Mouse (Mus musculus) left cerebral cortex, adult 11 months (tissue): ENCODE data around the gene Nup214.

Source experiments
- DNase-seq: peaks from one replicate; pipeline ENCODE4 v3.0.0; 2022; ENCODE audit warnings: low spot score

Gene Nup214

DNA sequence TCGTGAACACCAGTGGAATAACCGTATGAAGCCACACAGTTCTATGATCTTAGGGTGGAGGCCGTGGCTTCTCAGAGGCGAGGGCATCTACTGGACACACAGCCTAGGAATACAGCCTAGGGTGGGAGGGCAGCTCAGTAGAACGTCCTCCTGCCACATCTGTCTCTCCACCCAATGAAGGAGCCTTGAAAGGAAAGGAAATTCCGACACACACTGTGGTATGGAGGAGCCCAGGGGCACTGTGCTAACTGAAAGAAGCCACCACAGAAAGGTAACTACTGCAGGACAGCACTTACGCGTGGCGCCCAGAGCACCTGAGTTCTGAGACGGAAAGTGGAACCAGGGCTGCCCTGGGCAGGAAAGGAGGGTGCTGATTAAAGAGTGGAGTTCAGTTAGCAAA, 96.5 kb downstream of the Nup214 start:
- DNase-seq: no peak

DNA sequence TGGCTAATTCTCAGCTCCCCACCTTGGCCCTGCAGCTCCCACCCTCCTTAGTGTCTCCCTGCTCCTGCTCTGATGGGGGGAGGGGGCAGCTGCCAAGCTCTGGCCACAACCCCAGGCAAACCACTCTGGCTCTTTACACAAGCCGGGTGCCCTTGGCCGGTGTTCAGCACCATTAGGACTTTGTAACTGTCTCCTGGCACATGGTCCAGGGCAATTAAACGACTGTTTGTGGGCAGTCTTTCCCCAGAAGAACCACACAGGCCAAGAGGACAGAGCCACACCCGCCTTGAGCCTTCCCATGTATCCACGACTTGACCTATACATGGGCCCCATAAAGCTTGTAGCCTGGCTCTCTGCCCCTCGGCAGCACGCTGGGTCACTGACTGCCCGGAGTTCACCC, 100.2 kb downstream of the Nup214 start:
- no peak for DNase-seq

DNA sequence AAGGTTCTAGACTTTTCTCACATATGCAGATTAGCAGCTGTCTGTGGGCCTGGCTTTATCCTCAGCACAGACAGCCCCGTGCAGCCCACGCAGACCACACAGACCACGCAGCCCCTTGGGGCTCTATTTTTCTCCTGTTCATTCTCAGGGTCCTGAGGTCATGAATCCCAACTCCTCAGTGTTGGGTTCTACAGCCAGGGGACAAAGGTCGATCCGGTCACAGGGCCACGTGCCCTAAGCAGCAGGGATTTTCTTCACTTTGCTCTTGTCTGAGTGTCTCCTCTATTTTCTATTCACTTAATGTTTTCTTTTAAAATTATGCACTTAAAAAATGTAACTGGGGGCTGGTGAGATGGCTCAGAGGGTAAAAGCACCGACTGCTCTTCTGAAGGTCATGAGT, 101.1 kb downstream of the Nup214 start:
- DNase-seq: no peak

DNA sequence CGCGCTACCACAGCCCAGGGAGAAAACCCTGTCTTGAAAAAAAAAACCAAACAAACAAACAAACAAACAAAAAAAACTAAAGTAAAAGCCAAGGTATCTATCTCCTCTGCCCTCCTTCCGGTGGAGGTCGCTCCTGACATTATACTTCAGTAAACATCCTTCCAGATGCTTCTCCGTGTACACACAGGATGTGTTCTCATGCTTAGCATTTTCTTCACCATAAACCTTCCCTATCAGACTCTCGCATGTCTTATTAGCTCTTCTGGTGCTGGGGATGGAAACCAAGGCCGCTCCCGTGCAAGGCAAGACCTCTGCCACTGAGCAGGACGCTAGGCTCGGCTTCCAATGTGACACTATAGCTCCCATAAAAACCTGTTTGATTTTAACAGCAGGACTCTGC, 103.5 kb downstream of the Nup214 start:
- no peak for DNase-seq

DNA sequence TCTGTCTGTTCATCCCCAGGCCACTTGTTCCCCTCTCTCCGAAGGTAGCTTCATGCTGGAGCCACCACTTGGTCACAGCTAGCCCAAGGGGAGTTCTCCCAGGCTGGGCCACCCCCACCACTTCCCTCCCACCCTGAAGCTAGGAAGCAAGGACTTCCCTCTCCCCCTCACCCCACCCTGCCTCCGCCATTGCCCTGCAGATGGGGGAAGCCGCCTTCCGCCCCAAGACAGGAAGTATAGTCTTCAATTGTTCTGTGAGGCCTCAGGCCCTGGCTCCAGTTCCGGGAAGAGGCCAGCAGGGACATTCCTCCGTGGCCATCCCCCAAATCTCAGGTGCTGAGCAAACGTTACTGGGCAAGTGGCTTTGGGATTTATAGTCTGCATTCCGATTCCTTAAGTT, 104.3 kb downstream of the Nup214 start:
- DNase-seq: no peak

DNA sequence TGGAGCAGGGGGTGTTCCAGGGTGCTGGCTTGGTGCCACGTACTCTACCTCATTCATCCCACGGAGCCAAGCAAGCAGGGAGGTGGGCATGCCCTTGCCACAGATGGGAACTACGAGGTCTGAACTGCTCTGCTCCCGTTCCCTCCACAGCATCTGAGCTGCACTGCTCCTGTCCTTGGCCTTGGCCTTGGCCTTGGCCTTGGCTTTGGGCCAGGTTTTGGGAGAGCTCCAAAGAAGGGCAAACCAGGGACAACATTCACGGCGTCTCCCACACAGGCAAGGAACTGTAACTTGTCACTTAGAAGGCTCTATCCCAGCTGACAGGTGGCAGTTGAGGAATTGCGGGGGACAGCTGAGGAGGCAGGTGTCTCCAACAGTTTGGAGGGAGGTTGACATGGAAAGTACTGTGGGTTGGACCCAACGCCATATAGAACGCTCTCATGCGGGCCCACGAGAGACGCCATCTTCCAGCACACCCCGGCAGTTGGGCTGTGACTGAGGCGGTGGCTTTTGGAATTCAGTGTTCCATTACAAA, 105.0 kb downstream of the Nup214 start:
- DNase-seq: no peak

DNA sequence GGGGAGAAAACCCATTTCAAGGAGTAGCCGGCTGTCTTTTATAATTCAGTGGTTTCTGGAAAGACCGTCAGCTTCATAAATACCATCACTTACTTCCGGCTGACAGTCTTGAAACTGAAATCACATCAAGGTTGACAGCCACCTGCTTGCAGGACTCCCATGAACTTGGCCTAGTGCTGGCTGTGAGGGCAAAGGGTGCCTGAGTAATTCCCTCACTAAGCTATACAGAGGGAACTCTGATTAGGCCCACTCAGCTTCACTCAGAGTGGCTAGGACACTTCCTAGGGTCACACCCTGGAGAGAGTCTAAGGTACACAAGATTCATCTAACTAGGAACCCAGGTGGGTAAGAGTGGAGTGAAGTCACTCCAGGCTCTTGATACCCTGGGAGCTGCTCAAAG, 106.4 kb downstream of the Nup214 start:
- DNase-seq: no peak

DNA sequence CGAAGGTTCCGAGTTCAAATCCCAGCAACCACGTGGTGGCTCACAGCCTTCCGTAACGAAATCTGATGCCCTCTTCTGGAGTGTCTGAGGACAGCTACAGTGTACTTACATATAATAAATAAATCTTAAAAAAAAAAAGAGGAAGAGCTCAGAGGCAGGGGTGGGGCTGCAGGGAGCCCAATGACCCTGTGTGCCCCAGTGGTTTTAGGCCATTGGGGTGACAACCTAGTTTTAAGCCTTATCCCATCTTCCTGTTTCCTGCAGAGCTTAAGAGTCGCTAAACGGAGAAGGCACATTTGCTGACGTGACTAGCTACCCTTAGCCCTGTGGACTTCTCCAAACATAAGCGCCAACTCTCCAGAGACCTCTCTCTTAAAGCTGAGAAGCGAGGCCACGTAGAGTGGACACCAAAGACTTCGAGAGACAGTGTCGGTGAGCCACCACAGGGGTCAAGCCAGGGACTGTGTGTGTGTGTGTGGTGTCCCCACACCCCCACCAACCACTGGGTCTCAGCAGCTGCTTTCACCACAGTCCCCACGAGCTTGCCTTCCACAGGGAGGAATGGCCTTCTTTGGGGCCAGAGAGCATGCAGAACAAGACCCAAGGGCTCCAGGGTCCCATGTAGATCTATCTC, 107.2 kb downstream of the Nup214 start:
- no peak for DNase-seq

- DNase-seq: no peak
These were observed 108.0 kb downstream of the Nup214 start for GRCm38 (mm10) chr2:32082229-32082628.

- no peak for DNase-seq
These were observed 109.1 kb downstream of the Nup214 start for GRCm38 (mm10) chr2:32083159-32084011.

- no peak for DNase-seq
These were observed 110.1 kb downstream of the Nup214 start, which contains the start of gene Fam78a for GRCm38 (mm10) chr2:32084111-32084871. Fam78a (minus strand) TSS chr2:32084857.

DNA sequence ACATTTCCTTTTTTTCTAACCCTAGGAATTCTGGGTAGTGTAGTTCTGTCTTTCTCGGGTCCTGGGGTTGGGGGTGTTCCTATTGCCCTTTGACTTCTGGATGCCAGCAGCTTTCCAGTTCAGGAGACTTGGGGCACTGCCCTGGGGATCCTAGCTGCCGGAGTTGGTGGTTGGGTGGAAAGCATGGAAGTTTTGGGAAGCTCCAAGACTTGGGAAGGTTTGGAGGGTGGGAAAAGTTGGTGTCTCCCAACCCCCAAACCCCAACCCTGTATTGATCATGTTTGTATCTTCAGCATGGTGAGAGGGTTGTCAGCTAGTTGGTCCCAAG, 110.6 kb downstream of the Nup214 start:
- DNase-seq: no peak

DNA sequence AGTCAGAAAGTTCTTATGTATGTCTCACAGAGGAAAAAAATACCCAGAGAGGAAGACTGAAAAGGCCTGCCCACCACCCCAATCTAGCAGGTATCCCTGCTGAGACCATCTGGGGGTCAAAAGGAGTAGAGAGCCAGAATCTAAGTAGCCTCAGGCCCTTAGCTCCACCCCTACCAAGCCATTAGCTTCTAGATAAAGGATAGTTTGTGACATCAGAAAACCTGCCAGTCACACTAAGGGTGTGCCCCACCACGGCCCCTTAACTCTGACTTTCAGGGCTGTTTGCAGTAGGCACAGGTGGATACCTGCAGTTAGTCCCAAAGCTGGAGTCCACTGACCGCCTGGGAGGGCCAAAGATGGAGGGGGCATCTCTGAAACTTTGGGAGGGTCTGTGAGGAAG, 111.0 kb downstream of the Nup214 start:
- DNase-seq: no peak

GRCm38 (mm10) chr2:32087606-32088005, 113.4 kb downstream of the Nup214 start:
- DNase-seq: no peak

DNA sequence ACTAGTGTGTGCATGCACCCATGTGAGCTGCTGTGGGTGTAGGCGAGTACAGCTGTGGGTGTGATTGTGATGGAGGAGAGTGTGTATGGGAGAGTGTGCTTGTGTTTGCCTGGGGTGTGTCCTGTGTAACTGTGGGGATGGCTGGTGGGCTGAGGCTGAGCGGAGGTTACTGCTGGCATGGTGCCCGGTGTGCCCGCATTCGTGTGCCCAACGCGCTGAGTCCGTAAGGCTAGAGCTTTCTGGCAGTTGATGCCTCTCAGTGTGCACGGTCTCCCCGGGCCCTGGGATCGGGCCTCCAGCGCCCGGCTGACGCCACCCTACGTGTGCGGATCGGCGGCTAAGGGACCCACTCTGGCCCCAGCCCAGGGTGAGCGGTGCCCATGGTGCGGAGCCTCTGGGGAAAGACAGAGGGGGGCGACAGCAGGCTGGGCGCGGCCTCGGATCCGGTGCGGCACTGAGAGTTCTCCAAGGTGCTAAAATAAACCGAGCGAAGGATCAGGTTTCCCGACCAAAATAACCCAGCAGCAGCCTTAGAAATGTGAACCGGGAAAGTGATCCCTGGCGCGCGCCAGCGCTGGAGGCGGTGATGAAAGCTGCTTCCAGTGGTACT, 114.2 kb downstream of the Nup214 start:
- DNase-seq: peak; percentile 55

- DNase-seq: no peak
These were observed 115.4 kb downstream of the Nup214 start for GRCm38 (mm10) chr2:32089606-32090005.

DNA sequence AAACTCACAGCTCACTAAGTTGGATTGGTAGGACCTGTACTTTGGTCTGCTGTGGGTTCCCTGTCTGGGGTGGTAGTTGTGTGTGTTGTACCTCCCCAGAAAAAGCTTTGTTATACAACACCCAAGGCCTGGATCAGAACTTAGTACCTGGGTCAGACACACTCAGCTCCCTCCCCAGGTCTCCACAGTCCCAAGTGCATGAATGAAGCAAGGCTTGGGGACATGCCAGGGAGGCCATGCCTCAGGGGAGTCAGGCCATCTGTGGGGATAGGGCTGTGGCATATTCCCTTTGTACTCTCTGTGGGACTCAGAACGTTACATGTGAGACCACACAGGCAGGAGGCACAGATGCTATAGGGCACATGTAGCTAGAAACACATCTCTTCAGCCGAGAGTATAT, 115.9 kb downstream of the Nup214 start:
- DNase-seq: no peak

- no peak for DNase-seq
These were observed 117.7 kb downstream of the Nup214 start for GRCm38 (mm10) chr2:32091956-32092355.

DNA sequence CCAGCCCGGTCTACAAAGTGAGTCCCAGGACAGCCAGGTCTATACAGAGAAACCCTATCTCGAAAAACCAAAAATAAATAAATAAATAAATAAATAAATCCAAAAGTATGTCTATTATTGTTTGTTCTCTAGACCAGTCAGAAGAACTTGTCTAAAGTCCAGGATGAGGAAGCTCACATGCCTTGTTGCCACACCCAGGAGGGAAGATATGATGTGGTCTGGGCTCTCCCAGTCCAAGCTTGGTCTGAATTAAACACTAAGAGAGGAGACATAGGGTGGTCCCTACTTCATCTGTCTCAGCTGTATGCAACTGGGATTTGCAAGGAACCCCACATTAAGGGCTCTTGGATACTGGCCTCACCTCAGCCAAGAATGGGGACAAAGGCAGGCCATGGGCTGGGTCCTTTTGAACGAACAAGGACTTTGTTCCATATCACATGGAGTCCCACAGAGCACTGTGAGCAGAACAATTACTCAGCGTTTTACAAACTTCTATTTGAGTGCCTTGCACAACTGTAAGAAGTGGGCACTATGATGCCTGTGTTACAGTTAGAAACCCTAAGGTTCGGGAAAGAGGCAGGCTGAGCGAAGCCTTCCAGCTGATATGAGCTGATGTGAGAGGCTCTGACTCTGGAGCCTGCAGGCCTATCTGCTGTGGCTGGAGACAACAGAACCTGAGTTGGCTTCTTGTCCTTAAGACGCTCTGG, 119.9 kb downstream of the Nup214 start:
- DNase-seq: no peak

- DNase-seq: peak; percentile 80
These were observed 121.3 kb downstream of the Nup214 start, which contains the start of gene Plpp7 for GRCm38 (mm10) chr2:32095351-32096121. Plpp7 (plus strand) TSS chr2:32095528.

DNA sequence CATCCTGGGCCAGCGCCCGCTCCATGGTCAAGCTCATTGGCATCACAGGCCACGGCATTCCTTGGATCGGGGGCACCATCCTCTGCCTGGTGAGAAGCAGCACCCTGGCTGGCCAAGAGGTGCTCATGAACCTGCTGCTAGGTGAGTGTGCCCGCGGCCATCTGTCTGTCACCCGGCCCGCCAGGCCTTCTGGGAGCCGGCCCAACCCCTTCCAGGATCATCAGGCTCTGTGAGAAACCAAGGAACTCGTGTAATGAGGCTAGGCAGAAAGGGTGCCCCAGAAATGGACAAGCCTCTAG, 121.8 kb downstream of the Nup214 start:
- DNase-seq: no peak
